Mouse (Mus musculus) gastrocnemius, postnatal 25 days (tissue): ENCODE results near the gene Eps15l1. TPM values are rescaled to one million over a fixed set of nuclear protein-coding genes. Genes with fewer than 3 reads are reported as not detected.

Experiments used
- DNase-seq: peaks from one replicate; pipeline ENCODE4 v3.0.0; 2022
- total RNA-seq, 2 experiments: library from RNA; stranded (reverse); gene quantifications; 1 replicate in 1 of 2; 2 replicates in 1 of 2; pipeline ENCODE4 v1.2.3; 2021

Eps15l1 gene
- total RNA-seq, 2 experiments from 2014 or later: 22.7 to 23.9 TPM

DNA sequence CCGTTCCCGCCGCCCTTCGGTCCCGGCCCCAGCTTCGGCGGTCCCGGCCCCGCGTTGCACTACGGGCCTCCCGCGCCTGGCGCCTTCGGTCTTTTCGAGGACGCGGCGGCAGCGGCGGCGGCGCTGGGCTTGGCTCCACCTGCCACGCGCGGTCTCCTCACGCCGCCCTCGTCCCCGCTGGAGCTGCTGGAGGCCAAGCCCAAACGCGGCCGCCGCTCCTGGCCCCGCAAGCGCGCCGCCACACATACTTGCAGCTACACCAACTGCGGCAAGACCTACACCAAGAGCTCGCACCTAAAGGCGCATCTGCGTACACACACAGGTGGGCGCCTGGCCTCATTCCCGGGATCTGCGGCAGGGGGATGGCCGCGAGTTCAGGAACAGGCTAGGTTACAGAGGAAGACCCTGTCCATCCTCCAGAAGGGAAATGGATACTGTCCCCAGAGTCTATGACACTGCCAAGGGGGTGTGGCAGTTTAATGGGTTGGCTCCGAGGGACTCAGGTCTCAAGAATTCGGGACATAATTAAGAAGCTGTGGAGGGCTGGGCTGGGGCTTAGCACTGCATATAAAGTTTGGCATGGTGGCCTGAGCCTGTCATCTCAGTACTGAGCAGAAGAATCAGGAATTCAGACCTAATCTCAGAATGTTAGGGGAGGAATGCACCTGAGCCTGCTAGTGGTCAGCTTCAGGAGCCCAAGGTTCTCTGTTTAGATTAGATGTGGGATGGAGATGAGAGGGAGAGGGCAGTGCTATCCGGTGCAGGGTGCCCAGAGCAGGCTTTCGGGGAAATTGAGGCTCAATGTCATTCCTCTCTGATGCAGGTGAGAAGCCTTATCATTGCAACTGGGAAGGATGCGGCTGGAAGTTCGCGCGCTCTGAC lies 101.1 kb downstream of the Eps15l1 start:
- no peak for DNase-seq

DNA sequence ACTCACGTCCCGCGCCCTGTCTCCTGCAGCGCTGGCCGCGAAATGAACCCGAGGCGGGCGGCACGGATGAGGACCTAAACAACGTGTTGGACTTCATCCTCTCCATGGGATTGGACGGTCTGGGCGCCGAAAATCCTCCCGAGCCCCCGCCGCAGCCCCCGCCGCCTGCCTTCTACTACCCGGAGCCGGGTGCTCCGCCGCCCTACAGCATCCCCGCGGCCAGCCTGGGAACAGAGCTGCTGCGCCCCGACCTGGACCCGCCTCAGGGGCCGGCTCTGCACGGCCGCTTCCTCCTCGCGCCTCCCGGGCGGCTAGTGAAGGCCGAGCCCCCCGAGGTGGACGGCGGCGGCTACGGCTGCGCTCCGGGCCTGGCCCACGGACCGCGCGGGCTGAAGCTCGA lies 101.9 kb downstream of the Eps15l1 start:
- DNase-seq: peak; percentile 48

- peak; percentile 99 for DNase-seq
Measured at GRCm38 (mm10) chr8:72318801-72319322, 102.4 kb downstream of the Eps15l1 start, which contains the start of gene Klf2. Gene Klf2, plus strand, starts transcription at chr8:72319033.

- no peak for DNase-seq
Measured at GRCm38 (mm10) chr8:72317741-72318301, 103.4 kb downstream of the Eps15l1 start.

DNA sequence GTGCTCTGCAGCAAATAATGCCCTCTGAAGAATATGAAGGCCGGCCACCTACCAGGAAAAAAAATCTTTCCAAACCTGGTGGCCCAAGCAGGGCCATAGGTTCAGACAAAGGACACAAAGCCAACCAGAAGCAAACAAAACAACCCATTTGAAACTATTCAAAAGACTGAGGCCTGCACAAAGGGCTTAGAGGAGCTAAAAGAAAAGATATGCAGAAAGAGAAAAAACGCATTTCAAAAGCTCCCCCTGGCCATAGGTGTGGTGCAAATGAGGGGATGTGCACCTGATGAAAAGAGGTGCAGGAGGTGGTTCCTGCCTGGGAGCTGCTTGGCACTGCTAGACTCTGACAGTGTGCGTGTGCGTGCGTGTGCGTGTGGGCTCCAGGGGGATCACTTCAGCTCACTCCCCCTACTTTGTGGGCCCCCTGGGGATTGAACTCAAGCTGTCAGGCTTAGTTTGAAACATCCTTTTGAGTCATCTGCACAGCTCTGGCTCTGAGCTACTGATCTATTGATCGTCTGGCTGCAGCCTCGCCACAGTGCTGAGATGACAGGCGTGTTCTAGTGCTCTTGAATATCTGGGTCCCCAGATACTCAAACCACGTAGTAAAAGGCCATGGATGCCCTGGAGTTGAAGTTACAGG lies 105.1 kb downstream of the Eps15l1 start:
- no peak for DNase-seq

- no peak for DNase-seq
Measured at GRCm38 (mm10) chr8:72312926-72313518, 108.2 kb downstream of the Eps15l1 start.

- DNase-seq: peak; percentile 50
Measured at GRCm38 (mm10) chr8:72310849-72311506, 110.3 kb downstream of the Eps15l1 start.

- DNase-seq: no peak
Measured at GRCm38 (mm10) chr8:72308276-72308675, 113.0 kb downstream of the Eps15l1 start.

GRCm38 (mm10) chr8:72306913-72307312 lies 114.3 kb downstream of the Eps15l1 start:
- no peak for DNase-seq

DNA sequence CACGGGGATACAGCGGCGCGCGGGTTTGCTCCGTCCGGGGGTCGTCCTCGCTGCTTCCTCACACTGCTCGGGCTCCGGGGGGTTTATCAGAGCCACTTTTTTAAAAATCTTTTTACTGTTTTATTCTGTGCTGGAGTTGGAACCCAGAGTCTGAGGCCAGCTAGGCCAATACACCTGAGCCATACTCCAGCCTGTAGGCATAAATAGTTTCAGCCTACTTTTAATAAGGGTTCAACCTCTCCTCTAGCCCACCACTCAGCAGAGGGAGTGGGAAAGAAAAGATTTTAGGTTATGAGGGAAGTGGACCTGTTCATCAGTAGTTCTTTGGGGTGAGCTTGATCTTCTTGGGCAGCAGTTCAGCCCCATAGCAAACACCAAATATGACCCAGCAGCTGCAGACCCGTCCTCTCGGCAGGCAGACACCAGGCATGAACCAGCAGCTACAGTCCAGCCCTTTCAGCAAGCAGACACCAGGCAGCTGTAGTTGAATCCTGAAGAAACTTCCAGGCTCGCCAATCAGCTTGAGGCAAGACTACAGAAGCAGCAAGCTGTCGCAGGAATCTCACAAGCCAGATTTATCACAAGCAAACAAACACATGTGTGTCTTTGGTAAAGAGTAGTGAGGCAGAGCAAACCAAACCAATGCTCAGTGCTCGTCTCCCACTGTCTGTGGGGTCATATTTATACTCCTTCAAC lies 115.9 kb downstream of the Eps15l1 start, which contains the start of gene Gm10282:
Gm10282 (minus strand) TSS at position 51 of the 696 bp plus-strand sequence.
- DNase-seq: no peak

GRCm38 (mm10) chr8:72303633-72304032 lies 117.6 kb downstream of the Eps15l1 start:
- DNase-seq: peak; percentile 86

GRCm38 (mm10) chr8:72302986-72303612 lies 118.2 kb downstream of the Eps15l1 start:
- DNase-seq: peak; percentile 45

DNA sequence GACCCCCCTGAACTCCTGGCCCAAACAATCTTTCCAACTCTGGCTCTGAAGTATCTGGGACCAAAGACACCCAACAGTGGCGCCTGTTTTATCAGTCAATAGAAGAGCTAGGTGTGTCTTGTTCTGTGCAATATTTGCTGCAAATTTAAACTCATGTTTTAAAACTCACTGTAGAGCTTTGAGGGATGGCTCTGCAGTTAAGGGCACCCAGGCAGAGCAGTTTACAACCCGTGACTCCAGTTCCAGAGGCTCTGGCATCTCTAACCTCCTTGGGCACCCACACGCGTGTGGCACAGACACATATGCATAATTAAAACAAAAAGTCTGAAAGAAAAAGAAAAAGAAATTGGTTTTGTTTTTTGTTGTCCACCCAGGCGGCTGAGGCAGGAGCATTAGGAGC lies 119.8 kb downstream of the Eps15l1 start:
- no peak for DNase-seq

GRCm38 (mm10) chr8:72300654-72301400 lies 120.4 kb downstream of the Eps15l1 start:
- DNase-seq: no peak

GRCm38 (mm10) chr8:72298928-72299327 lies 122.3 kb downstream of the Eps15l1 start:
- no peak for DNase-seq

DNA sequence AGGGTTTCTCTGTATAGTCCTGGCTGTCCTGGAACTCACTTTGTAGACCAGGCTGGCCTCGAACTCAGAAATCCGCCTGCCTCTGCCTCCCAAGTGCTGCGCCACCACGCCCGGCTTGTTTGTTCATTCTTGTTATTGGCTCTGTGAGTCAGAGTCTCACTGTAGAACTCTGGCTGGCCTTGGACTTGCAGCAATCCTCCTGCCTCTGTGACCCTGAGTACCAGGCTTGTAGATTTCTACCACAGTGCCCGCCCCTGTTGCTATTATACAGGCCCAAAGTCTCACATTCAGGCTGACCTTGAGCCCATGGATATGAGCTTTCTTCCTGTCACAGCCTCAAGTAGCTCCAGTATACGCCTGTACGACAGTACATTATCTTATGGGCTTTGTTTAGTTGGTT lies 124.7 kb downstream of the Eps15l1 start:
- DNase-seq: no peak

- peak; percentile 92 for DNase-seq
Measured at GRCm38 (mm10) chr8:72295679-72296078, 125.6 kb downstream of the Eps15l1 start.

- no peak for DNase-seq
Measured at GRCm38 (mm10) chr8:72295125-72295524, 126.1 kb downstream of the Eps15l1 start.

DNA sequence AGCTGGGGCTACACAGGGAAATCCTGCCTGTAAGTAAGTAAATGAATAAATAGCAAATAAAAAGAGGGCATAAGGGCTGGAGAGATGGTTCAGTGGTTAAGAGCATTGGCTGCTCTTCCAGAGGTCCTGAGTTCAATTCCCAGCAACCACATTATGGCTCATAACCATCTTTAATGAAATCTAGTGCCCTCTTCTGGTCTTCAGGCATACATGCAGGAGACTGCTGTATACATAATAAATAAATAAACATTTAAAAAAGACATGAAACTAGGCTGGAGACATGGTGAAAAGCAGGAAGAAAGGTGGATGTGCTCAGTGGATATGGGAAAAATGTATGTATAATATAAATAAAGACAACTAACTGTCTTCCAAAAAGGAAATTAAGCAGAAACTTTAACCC lies 128.0 kb downstream of the Eps15l1 start:
- DNase-seq: no peak

- DNase-seq: no peak
Measured at GRCm38 (mm10) chr8:72291104-72291503, 130.2 kb downstream of the Eps15l1 start.
